Mouse (Mus musculus): ENCODE measurements around the gene Rnf135.

DNA sequence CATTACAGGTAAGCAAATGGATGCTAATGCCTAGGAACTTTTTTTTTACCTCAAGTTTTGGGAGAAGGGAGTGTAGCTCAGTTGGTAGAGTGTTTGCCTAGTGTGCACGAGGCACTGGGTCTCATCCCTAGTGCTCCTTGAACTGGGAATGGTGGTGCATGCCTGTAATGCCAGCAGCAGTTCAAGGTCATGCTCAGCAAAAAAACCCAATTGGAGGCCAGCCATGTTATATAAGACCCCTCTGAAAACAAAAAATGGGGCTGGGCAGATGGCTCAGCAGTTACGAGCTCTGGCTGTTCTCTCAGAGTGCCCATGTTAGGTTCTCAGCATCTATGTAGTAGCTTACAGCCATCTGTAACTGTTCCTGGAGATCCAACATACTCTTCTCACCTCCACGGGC lies 64.9 kb downstream of the Rnf135 start:
- TF ChIP-seq CTCF (IDR thresholded peaks at IDR 0.05; ENCODE audit: extremely low read depth, insufficient read depth, insufficient read length, insufficient replicate concordance) (no peak), POLR2A (IDR thresholded peaks at IDR 0.05; ENCODE audit: low read depth, low read length) (no peak)

Measured in spleen, adult 2 months (tissue).